Mouse (Mus musculus): ENCODE data around the gene Ireb2. TPM values are rescaled to one million over a fixed set of nuclear protein-coding genes. Genes with fewer than 3 reads are reported as not detected.

Gene Ireb2
- total and polyA plus RNA-seq, 3 experiments: 13.8 to 26.4 (median 25.1) TPM

DNA sequence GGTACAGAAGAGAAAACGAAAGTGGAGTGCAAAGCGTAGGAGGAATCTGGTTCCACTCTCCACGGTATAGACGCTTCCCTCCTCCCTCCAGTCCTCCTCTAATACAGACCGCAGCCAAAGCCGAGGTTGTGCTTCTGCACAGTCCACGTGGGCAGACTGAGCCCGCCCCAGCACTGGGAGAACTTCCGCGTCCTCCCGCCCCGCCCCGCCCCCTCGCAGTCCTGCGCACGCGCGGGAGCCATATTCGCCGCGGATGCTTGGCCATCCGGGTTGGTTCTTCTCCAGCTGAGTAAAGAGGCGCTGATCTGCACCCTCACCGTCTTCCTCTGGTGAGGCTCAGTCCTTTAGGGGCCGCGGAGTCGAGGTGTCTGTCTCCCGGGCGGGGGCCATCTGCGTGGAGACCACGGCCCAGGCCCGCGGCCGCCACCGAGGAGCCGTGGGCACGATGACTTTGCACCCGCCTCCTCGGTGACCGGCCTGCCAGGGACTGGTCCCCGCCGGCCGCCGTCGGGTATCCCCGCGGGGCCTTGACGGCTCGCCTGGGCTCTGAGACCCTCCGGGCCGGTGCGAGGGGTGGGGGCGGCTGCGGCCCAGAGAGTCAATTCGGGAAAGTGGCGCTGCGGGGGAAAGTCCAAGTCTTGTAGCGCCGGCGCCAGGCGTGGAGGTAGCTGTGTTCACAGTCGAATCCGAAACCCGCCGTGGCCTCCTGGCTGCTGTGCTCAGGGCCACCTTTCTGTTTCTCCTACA, 87.2 kb downstream of the Ireb2 start, which contains the start of the genes Psma4 and AY074887:
TSS of gene Psma4 (plus strand) at position 216 of the 747 bp plus-strand sequence.
TSS of gene AY074887 (minus strand) at position 424 of the 747 bp plus-strand sequence.
- no peaks in the 10 kb centered on the region for H3K9me3 ChIP-seq (replicated peaks; ENCODE audit: insufficient read depth, low read length)
- H3K27me3 ChIP-seq (ENCODE audit: control insufficient read depth in 1 of 2, insufficient read depth in 2 of 2, low read length in 2 of 2): peaks cover 0 to 8% of the 10 kb centered on the region in 2 experiments; a peak in 2 of 4 replicates
- H3K4me3 ChIP-seq (ENCODE audit: control insufficient read depth in 1 of 2, insufficient read depth in 1 of 2, low read depth in 2 of 2, low read length in 2 of 2): peak within 1 kb of the TSS; percentile 89 to 95
- H3K9ac ChIP-seq (ENCODE audit: control insufficient read depth, low read depth, low read length, poor library complexity, severe bottlenecking): peak within 1 kb of the TSS; percentile 93
- H3K4me1 ChIP-seq (ENCODE audit: control insufficient read depth in 1 of 2, insufficient read depth in 2 of 2, low read length in 2 of 2): peaks cover 4 to 33% of the 10 kb centered on the region in 2 experiments; a peak in 3 of 4 replicates
- peaks cover 10 to 44% of the 10 kb centered on the region in 2 experiments for H3K36me3 ChIP-seq (ENCODE audit: control insufficient read depth in 1 of 2, insufficient read depth in 2 of 2, low read length in 2 of 2)
- DNase-seq (ENCODE audit: low read depth, low spot score): peak; percentile 96
- peaks cover 27% of the 10 kb centered on the region for H3K79me2 ChIP-seq (ENCODE audit: control insufficient read depth, insufficient read depth, low read length, poor library complexity)
- peak within 1 kb of the TSS; percentile 68 for H3K27ac ChIP-seq (ENCODE audit: control insufficient read depth, low read depth, low read length)
- TF ChIP-seq MAX (IDR thresholded peaks at IDR 0.05; ENCODE audit: low read length) (peak; percentile 93), MAZ (IDR thresholded peaks at IDR 0.05; ENCODE audit: low read depth, low read length) (0 out of 2 replicates have a peak, but pooled peaks have one; percentile 22), ELF1 (IDR thresholded peaks at IDR 0.05; ENCODE audit: low read depth, low read length) (peak; percentile 94), ZC3H11A (IDR thresholded peaks at IDR 0.05; ENCODE audit: low read depth, low read length) (no peak), ETS1 (IDR thresholded peaks at IDR 0.05; ENCODE audit: low read depth, low read length) (peak; percentile 65), TCF12 (IDR thresholded peaks at IDR 0.05; ENCODE audit: low read depth, low read length) (no peak), TBP (IDR thresholded peaks at IDR 0.05; ENCODE audit: low read depth, low read length) (peak; percentile 96), MYB (IDR thresholded peaks at IDR 0.05; ENCODE audit: low read depth, low read length) (no peak), CHD2 (IDR thresholded peaks at IDR 0.05; ENCODE audit: low read length) (no peak), POLR2AphosphoS2 (IDR thresholded peaks at IDR 0.05; ENCODE audit: low read length) (peak; percentile 54; the same call in 1 of the 2 replicates), SMC3 (IDR thresholded peaks at IDR 0.05; ENCODE audit: low read depth, low read length) (no peak), RCOR1 (IDR thresholded peaks at IDR 0.05; ENCODE audit: low read depth, low read length) (peak; percentile 64), SIN3A (IDR thresholded peaks at IDR 0.05; ENCODE audit: low read length) (peak; percentile 90; the same call in 1 of the 2 replicates), POLR2A (IDR thresholded peaks at IDR 0.05; ENCODE audit: control insufficient read depth in 1 of 2, insufficient read depth in 1 of 2, low read depth in 1 of 2, low read length in 2 of 2, poor library complexity in 1 of 2) (peak; percentile 86 to 91), EP300 (IDR thresholded peaks at IDR 0.05; ENCODE audit: low read depth in 1 of 2, low read length in 2 of 2) (no peak; a peak in 1 of 4 replicates), RAD21 (IDR thresholded peaks at IDR 0.05; ENCODE audit: low read depth, low read length) (no peak), POLR2AphosphoS5 (IDR thresholded peaks at IDR 0.05; ENCODE audit: borderline replicate concordance, low read depth, low read length) (no peak), NRF1 (IDR thresholded peaks at IDR 0.05; ENCODE audit: insufficient read depth, low read depth, low read length, poor library complexity, severe bottlenecking) (peak; percentile 96), ZMIZ1 (IDR thresholded peaks at IDR 0.05; ENCODE audit: low read depth, low read length) (peak; percentile 63; the same call in 1 of the 2 replicates), NELFE (IDR thresholded peaks at IDR 0.05; ENCODE audit: low read depth, low read length) (peak; percentile 93), MEF2A (IDR thresholded peaks at IDR 0.05; ENCODE audit: extremely low read depth, insufficient replicate concordance, low read depth, low read length, poor library complexity, severe bottlenecking) (no peak), E2F4 (IDR thresholded peaks at IDR 0.05; ENCODE audit: borderline replicate concordance, low read depth, low read length) (no peak), MXI1 (IDR thresholded peaks at IDR 0.05; ENCODE audit: low read depth, low read length) (peak; percentile 98), MYC (IDR thresholded peaks at IDR 0.05; ENCODE audit: low read depth, low read length) (peak; percentile 94), KAT2A (conservative IDR thresholded peaks at IDR 0.05; ENCODE audit: low read depth, low read length) (no peak; the same call in 1 of the 2 replicates), TAL1 (IDR thresholded peaks at IDR 0.05; ENCODE audit: low read length) (no peak), ZNF384 (IDR thresholded peaks at IDR 0.05; ENCODE audit: low read depth, low read length) (no peak), BHLHE40 (IDR thresholded peaks at IDR 0.05; ENCODE audit: borderline replicate concordance, low read depth, low read length) (no peak), UBTF (IDR thresholded peaks at IDR 0.05; ENCODE audit: borderline replicate concordance, insufficient read depth, low read depth, low read length) (0 out of 2 replicates have a peak, but pooled peaks have one; percentile 22), USF1 (IDR thresholded peaks at IDR 0.05; ENCODE audit: low read depth, low read length) (peak; percentile 93), HCFC1 (IDR thresholded peaks at IDR 0.05; ENCODE audit: low read depth, low read length) (peak; percentile 78), GABPA (IDR thresholded peaks at IDR 0.05; ENCODE audit: low read depth, low read length) (no peak), ZKSCAN1 (IDR thresholded peaks at IDR 0.05; ENCODE audit: low read depth, low read length) (no peak), MAFK (IDR thresholded peaks at IDR 0.05; ENCODE audit: borderline replicate concordance, low read depth, low read length) (no peak), GATA1 (IDR thresholded peaks at IDR 0.05; ENCODE audit: low read depth, low read length) (no peak), CHD1 (IDR thresholded peaks at IDR 0.05; ENCODE audit: low read depth, low read length) (no peak)

Data from MEL (cell line).